In genomic region chr12:91383516-91384264, GRCm38 (mm10) we compare ENCODE assay signal across 8 mouse cellular contexts. TPM values are rescaled to one million over a fixed set of nuclear protein-coding genes. Genes with fewer than 3 reads are reported as not detected.
DNase-seq lines count a peak whose midpoint lies in the region; ATAC-seq and TF ChIP-seq lines count a peak whose summit lies in the region.

No protein-coding gene starts in this region.

- H3K27me3 ChIP-seq in lung, embryonic 14.5 days (ENCODE audit: insufficient read depth, low read length), result no peaks in the 10 kb centered on the region
- H3K27me3 ChIP-seq in intestine, embryonic 14.5 days (replicated peaks; ENCODE audit: control insufficient read depth, insufficient read depth, low read length), result no peaks in the 10 kb centered on the region

- 4% methylated on average over 22 of the region's 22 CpGs for WGBS in lung, embryonic 14.5 days
- 5% methylated on average over 22 of the region's 22 CpGs for WGBS in intestine, embryonic 14.5 days

- no peaks in the 10 kb centered on the region for H3K4me1 ChIP-seq in lung, embryonic 14.5 days (ENCODE audit: insufficient read depth)
- H3K4me1 ChIP-seq in intestine, embryonic 14.5 days (replicated peaks; ENCODE audit: control insufficient read depth, insufficient read depth, low read length), result no peaks in the 10 kb centered on the region

- H3K9ac ChIP-seq in lung, embryonic 14.5 days, result peak overlapping the region; percentile 72
- peak overlapping the region; percentile 51 for H3K9ac ChIP-seq in intestine, embryonic 14.5 days (ENCODE audit: low read length)

- H3K4me3 ChIP-seq in lung, embryonic 14.5 days (ENCODE audit: low read depth, low read length), result peak overlapping the region; percentile 64
- peak overlapping the region; percentile 71 for H3K4me3 ChIP-seq in intestine, embryonic 14.5 days (ENCODE audit: low read depth, low read length)

- no peak overlapping the region for H3K27ac ChIP-seq in lung, embryonic 14.5 days (ENCODE audit: low read depth)
- H3K27ac ChIP-seq in intestine, embryonic 14.5 days (ENCODE audit: low read depth), result no peak overlapping the region

- no peaks in the 10 kb centered on the region for H3K36me3 ChIP-seq in lung, embryonic 14.5 days (ENCODE audit: insufficient read depth)
- H3K36me3 ChIP-seq in intestine, embryonic 14.5 days (ENCODE audit: control insufficient read depth, insufficient read depth, low read length), result no peaks in the 10 kb centered on the region

- ATAC-seq in lung, embryonic 14.5 days (ENCODE audit: insufficient read depth), result peak; percentile 71
- ATAC-seq in erythroblast, adult 5-6 weeks (replicated peaks; ENCODE audit: low FRiP score, poor library complexity, severe bottlenecking), result peak; percentile 52
- peak; percentile 57 for ATAC-seq in intestine, embryonic 14.5 days (replicated peaks; ENCODE audit: low FRiP score, low TSS enrichment, low read depth)

- 0 out of 2 replicates have a peak, but pooled peaks have one; percentile 6 for TF ChIP-seq CTCF in lung, embryonic 14.5 days (IDR thresholded peaks at IDR 0.05; ENCODE audit: low read depth)

- no peaks in the 10 kb centered on the region for H3K9me3 ChIP-seq in lung, embryonic 14.5 days (ENCODE audit: low read depth, low read length)
- no peaks in the 10 kb centered on the region for H3K9me3 ChIP-seq in intestine, embryonic 14.5 days (ENCODE audit: control insufficient read depth, low read length)

- DNase-seq in lung, embryonic 14.5 days, result peak; percentile 58
- no peak for DNase-seq in lung, adult 18-20 months
- DNase-seq in adrenal gland, postnatal 25 days, result peak; percentile 6
- DNase-seq in intestine, embryonic 14.5 days (ENCODE audit: low spot score), result no peak
- peak; percentile 17 for DNase-seq in lung, postnatal 36 days
- DNase-seq in Muller cell, postnatal 12 days (ENCODE audit: inconsistent ontology term), result no peak
- no peak for DNase-seq in testis, postnatal 10 days (ENCODE audit: low spot score)

- H3K4me2 ChIP-seq in lung, embryonic 14.5 days, result peak overlapping the region; percentile 83
- H3K4me2 ChIP-seq in intestine, embryonic 14.5 days (ENCODE audit: low read length), result peak overlapping the region; percentile 92

RNA-seq across cellular contexts. Expression of gene Cep128, which starts 0.5 kb away (rescaled TPM):
- 11.7 and 12.6 TPM in 2 replicates for polyA plus RNA-seq in lung, embryonic 14.5 days (2014; fragmentation: Nextera tagmentation; extraction: Ambion mirVana)
- total RNA-seq in adrenal gland, postnatal 25 days (2021), result 4.6 and 5.4 TPM in 2 replicates
- total RNA-seq in erythroblast, adult 5-6 weeks (2015; ENCODE audit: low replicate concordance), result 88.4 and 93.6 TPM in 2 replicates
- total RNA-seq in erythroblast, adult 5-6 weeks (2017; ENCODE audit: low replicate concordance), result 154 and 207 TPM in 2 replicates
- polyA plus RNA-seq in intestine, embryonic 14.5 days (2014; fragmentation: Nextera tagmentation; extraction: Ambion mirVana), result 9.3 and 9.6 TPM in 2 replicates

RNA-seq across cellular contexts. Expression of gene Tshr, which starts 0.7 kb away (rescaled TPM):
- polyA plus RNA-seq in lung, embryonic 14.5 days (2014; fragmentation: Nextera tagmentation; extraction: Ambion mirVana), result 0.29 and 0.43 TPM in 2 replicates
- 1.3 and 1.8 TPM in 2 replicates for total RNA-seq in adrenal gland, postnatal 25 days (2021)
- 0.96 and 3.3 TPM in 2 replicates for total RNA-seq in erythroblast, adult 5-6 weeks (2015; ENCODE audit: low replicate concordance)
- total RNA-seq in erythroblast, adult 5-6 weeks (2017; ENCODE audit: low replicate concordance), result 0.14 and 2.2 TPM in 2 replicates
- 0.24 and 0.47 TPM in 2 replicates for polyA plus RNA-seq in intestine, embryonic 14.5 days (2014; fragmentation: Nextera tagmentation; extraction: Ambion mirVana)

Comparison
In these comparisons a context has a peak if more than half of its experiments do, and no peak if none do; other contexts are left out.
1. DNase-seq: peak in lung, embryonic 14.5 days (single experiment), adrenal gland, postnatal 25 days (single experiment) and lung, postnatal 36 days (single experiment); none in lung, adult 18-20 months (0 of 2), intestine, embryonic 14.5 days (single experiment), Muller cell, postnatal 12 days (single experiment) and testis, postnatal 10 days (single experiment).
2. RNA of gene Cep128, which starts 0.5 kb away (total RNA-seq): 88.4 to 207 TPM in erythroblast, adult 5-6 weeks; 4.6 to 5.4 TPM in adrenal gland, postnatal 25 days; every median in the first group is over 10 times any median in the second.
3. Peak in every context shown above with its lines, with median percentiles within 50 percentile points of each other: ATAC-seq.